Mouse (Mus musculus) activated CD4-positive, CD25-positive, alpha-beta regulatory T cell, adult 9 weeks (primary cell): Measurements from ENCODE around the gene 2810408A11Rik. TPM values are rescaled to one million over a fixed set of nuclear protein-coding genes. Genes with fewer than 3 reads are reported as not detected.

Experiments used
- polyA plus RNA-seq: library from polyadenylated mRNA; unstranded; fragments of 100-300 nt; shearing (Covaris generic); gene quantifications from one replicate; pipeline ENCODE4 v1.2.1, GENCODE M21; 2017

The 2810408A11Rik gene
- 2.8 TPM for polyA plus RNA-seq

DNA sequence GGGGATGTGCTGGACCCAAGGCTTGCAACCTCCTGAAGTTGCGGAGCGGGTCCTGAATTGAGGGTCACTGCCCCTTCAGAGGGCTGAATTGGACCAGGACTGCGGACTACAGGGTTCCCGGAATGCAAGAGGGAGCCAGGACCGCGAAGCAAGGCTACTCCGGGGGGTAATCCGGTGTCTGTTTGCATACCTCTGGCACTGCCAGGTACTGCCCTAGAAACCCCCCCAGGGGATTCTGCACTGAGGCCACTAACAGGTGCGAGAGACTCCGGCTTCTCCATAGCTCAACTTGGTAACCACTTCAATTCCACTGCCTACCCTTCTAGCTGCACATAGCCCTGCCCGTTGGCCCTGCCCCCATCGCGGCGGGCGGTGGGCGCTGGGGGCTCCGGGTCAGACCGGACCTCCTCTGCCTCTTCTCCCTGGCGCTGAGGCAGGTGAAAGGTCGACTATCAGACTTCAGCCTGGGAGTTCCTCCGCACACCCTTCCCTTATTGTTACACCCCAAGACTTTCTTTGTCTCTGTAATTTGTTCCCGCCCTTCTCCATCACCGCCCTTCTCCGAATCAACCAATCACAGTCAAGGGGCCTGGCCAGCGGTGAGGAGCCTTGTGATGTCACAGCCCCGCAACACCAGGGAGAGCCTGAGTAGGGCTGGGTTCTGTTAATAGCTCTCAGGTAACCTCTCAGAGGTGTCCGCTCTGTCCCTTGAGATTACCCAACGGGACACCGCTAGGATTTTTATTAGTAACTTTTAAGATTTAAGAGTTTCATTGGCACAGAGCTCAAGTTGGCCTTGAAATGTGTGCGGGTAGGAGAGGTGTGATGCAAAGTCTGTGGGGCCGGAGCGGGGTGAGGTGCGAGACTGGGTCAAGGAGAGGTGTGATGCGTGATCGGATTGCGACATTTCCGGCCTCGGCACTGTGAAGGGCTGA is at the start of gene 2810408A11Rik, which contains the start of gene Neurl4:
TSS of gene 2810408A11Rik (minus strand) at position 517 of the 935 bp plus-strand sequence.
TSS of gene Neurl4 (plus strand) at position 602 of the 935 bp plus-strand sequence.

DNA sequence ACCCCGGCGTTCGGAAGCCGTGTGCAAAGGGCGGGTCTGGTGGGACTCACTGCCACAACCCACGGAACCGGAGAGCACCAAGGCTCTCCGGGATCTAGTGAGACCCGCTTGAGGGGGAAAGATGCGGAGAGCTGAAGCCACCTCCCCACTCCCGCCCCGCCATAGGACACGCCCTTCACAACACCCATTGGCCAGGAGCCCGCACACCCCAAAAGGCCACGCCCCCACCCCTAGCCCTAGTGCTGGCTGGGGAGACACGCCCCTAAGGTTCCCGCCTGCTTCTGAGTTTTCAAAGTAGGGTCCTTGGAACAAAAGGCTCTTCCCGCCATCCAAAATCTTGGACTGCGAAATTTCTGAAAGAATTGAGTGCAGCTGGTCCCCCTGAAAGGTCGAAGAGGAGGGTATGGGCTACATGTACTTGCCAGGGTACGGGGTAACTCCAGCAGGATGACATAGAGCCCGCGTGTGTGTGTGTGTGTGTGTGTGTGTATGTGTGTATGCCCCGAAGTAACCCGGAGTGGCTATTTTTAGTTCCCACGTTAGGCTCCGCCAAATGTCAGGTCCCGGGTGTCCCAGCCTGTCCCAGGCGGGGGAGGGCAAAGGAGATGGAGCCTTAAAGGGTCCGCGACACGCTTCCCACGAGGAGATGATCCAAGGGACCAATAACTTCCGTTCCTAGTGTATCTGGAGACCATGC is 47.4 kb upstream of the 2810408A11Rik start, which contains the start of gene Slc2a4:
TSS of gene Slc2a4 (minus strand) at position 123 of the 697 bp plus-strand sequence.

DNA sequence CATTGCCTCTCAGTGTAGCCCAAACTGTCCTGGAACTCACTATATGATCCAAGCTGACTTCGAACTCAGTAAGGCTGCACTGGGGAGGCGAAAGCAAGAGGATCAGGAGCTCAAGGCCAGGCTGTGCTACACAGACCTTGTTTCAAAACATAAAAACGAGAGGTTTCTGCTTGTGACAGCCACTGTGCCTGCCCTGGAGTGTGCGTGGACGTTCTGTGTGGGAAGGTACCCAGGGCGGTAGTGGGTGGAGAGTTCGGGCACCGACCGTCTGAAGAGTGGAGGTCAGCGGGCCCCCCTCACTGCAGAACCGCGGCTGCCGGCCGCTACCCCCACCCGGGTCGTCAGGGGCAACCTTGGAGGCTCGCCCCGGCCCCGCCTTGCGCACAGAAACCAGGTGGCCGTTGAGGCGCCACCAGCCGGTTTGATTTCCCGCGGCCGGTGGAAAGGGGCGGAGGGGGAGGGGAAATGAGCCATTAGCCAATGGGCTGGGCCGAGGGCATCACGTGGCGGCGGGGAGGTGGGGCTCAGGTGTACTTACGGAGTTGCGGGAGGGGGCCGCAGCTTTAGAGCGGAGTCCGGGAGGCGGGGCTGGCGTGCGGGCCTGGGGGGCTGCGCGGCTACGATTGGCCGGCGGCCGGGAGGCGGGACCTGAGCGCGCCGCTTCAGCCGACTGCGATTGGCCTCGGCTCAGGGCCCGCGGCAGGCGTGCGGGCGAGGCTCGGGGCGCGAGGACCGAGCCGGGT is 34.5 kb upstream of the 2810408A11Rik start, which contains the start of gene Ybx2:
TSS of gene Ybx2 (plus strand) at position 660 of the 743 bp plus-strand sequence.

DNA sequence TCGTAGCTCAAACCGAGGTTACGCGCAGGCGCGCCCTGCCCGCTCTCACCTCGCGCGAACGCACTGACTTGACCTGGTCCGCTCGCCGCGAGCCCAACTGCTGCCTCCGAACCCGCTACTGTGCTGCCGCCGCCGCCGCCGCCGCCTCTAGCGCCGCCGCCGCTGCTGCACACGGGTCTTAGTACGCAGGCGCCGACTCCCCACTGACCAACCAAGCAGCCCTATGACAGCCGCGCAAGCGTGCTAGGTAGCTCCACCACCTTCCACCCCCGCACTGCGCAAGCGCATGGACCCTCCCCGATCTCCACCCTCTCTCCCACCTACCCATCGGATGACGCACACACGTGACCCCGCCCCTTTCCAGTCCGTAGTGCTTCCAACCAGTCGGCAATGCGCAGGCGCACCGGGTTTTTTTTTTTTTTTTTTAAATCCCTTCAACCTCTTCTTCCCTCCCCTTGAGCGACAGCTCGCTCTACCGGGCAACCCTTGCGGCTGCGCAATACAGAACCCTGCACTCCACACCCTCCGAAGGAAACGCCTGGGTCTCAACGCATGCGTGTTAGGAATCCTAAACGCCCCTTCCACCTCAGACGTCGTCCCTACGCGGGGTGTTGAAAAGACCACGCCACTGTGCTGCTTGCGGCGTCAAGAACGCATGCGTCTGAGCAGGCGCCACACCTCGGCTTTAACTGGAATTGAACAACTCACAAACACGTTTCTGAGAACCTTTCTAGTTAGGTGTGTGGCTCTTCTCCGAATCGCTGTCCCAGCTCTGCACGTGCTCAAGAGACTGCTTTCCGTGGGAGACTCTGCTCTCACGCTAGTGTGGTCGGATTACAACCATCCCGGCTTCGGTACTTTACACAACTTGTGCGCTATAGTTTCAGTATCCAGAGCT is 20.6 kb upstream of the 2810408A11Rik start, which contains the start of gene Eif5a:
TSS of gene Eif5a (minus strand) at position 845 of the 898 bp plus-strand sequence.

DNA sequence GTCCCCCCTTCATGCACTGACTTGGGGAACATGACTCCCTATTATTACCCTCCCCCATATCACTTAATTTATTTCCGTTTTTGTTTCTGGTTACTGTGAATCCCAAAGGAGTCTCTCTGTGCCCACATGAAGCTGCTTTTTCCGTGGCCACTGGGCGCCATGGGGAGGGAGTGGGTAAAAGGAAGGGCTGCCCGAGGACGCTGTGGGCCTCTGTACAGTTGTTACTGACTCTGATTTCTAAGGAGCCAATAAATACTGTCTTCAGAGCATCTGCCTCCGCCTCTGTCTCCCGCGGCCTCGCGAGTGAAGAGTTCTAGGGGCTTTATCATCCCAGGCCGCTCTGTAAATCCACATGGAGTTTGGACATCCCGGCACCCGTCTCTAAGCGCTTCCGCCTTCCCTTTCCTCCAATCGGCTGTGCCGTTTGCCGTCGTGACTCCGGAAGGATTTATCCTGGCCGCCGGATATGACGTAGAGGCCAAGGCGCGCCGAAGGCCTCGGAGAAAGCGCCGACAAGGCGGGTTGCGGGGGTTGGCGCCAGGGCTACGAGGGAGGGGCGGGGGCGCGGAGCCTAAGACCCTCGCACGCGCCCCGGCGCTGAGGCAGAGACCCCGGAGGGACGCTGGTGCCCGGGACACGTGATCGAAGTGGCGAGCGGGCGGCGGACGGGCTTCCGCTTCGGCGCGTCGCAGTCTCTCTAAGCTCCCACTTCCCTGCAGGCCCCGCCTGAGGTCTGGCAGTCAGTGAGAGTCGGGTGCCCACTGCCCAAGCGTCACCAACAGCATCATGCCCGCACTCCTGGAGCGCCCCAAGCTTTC is 13.0 kb upstream of the 2810408A11Rik start, which contains the start of gene Gps2:
TSS of gene Gps2 (plus strand) at position 335 of the 818 bp plus-strand sequence.

DNA sequence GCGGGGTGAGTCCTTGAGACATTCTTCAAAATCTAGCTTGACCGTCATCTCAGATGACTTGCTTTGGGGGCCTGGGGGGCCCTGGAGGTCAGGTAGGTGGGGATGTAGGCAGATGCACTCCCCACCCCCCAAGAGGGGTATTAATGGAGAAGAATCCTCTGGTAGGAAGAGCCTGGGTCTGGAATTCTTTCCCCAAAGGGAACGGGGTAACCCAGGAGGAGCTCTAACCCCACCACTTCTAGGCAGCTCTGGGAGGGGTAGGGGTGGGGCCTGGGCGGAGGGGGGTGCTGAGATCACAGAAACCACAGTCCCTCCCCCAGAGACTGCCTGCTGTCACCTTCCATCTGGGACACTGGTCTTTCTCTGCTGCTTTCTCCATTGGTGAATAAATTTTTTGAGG is 5.5 kb downstream of the 2810408A11Rik start, which contains the start of gene Acap1:
TSS of gene Acap1 (minus strand) at position 249 of the 400 bp plus-strand sequence.

DNA sequence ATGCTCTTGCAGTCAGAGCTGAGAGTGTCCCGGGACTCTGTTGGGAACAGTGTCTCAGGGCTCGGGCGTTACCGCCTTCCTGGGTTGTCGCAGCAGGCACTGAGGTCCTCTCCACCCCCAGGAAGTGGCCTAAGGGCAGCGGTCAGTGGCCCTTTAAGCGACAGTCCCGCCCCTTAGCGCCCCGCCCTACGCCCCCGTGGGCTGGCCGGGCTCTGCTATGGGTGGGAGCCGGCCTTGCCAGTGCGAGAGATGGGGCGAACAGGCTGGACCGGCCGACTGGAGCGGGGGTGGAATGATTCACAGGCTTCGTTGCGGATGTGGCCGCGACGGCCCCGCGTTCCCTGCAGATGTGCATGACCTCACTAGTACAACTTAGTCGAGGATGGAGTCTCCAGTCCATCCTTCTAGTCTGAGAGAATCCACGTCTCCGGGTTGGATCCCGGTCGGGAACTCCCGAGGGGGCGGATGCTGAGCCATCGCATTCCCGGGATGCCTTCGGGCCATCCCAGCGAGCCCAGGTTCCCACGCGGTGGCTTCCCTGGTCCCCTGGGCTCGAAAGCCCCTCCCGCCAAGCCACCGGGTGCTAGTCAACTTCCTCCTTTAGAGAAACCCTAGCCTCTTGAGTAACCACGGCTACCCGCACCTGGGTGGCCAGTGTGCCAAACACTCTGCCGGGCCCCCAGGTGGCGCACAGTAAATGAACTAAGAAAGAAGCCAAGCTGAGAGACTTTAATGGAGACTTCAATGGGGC is 19.8 kb downstream of the 2810408A11Rik start, which contains the start of gene Kctd11:
TSS of gene Kctd11 (minus strand) at position 554 of the 751 bp plus-strand sequence.

DNA sequence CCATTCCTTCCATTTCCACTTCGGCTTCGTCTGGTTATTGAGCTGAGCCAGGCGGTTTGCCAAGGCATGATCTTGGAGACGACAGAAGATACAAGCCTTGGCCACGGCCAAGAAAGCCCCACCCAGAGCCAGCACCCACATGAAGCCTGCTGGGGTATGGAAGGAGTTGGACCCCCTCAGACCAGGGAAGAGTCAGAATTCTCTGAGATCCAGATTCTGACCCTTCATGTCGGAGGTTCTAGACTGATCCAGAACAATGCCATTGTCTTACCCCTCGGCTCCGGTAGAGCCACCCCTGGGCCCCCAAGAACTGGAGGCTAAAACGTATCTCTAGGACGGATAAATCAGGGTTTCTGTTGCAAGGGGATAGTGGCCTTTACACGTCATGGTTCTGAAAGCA is 22.9 kb downstream of the 2810408A11Rik start, which contains the start of gene Tmem95:
TSS of gene Tmem95 (minus strand) at position 141 of the 400 bp plus-strand sequence.

DNA sequence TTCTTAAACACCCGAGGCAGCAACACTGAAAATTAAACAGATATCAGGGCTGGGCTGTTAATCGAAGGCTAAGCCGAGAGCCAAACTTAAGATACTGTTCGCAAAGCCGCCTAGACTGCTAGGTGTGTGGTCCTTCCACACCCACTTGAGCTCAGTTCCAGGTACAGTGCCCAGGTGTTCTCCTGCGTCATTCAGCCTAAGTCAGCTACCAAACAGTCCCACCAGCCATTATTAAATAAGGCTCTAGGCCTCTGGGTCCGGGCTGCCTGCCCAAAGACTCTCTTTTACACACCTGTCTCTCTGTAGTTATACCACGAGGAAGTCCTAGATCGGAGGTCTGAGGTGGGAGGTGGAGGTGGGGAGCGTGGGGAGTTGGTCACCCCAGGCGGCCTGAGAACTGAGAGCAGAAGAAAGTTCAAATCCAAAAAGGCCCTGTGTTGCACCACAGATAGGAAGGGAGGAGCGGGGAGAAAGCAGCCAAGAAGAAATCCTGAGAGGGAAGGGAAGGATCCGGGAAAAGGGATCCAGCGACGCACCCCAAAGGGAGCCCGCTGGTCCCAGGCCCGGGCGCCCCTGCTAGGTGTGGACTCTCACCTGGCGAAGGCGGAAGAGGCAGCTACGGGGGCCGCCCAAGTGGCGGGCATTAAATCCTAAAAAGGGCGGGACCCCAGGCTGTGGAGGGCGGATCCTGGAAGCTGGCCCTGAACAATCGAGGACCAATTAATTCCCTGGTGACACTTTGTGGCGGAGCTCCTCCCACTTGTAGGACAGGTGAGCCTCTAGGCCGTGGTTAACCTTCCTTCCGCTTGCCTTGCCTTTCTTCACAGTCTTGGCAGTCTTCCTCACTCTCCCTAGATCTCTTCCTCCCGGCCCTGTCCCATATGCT is 42.4 kb downstream of the 2810408A11Rik start, which contains the start of gene Tnk1:
TSS of gene Tnk1 (minus strand) at position 618 of the 886 bp plus-strand sequence.

Other genes with a start within 250 kb of the 2810408A11Rik start
- gene Sox15, start 245.7 kb downstream of the 2810408A11Rik start, polyA plus RNA-seq = not detected
- 54.7 TPM for gene Mpdu1, start 238.3 kb downstream of the 2810408A11Rik start, polyA plus RNA-seq
- 10.0 TPM for gene Cd68, start 234.8 kb downstream of the 2810408A11Rik start, polyA plus RNA-seq
- 587 TPM for gene Eif4a1, start 228.6 kb downstream of the 2810408A11Rik start, polyA plus RNA-seq
- gene Senp3, start 218.9 kb downstream of the 2810408A11Rik start, polyA plus RNA-seq = 41.0 TPM
- gene Tnfsf13, start 215.2 kb downstream of the 2810408A11Rik start, polyA plus RNA-seq = not detected
- not detected for gene Tnfsf12, start 205.1 kb downstream of the 2810408A11Rik start, polyA plus RNA-seq
- gene Tnfsfm13, start 204.9 kb downstream of the 2810408A11Rik start, polyA plus RNA-seq = not detected
- 59.9 TPM for gene Polr2a, start 142.3 kb downstream of the 2810408A11Rik start, polyA plus RNA-seq
- gene Slc35g3, start 139.0 kb downstream of the 2810408A11Rik start, polyA plus RNA-seq = not detected
- gene Zbtb4, start 135.1 kb downstream of the 2810408A11Rik start, polyA plus RNA-seq = 4.5 TPM
- 4.8 TPM for gene Chrnb1, start 105.0 kb downstream of the 2810408A11Rik start, polyA plus RNA-seq
- not detected for gene Fgf11, start 99.1 kb downstream of the 2810408A11Rik start, polyA plus RNA-seq
- not detected for gene Tmem102, start 95.4 kb downstream of the 2810408A11Rik start, polyA plus RNA-seq
- gene Gm39566, start 85.7 kb downstream of the 2810408A11Rik start, polyA plus RNA-seq = not detected
- not detected for gene Spem2, start 82.5 kb downstream of the 2810408A11Rik start, polyA plus RNA-seq
- not detected for gene Spem1, start 78.8 kb downstream of the 2810408A11Rik start, polyA plus RNA-seq
- 0.56 TPM for gene Nlgn2, start 63.2 kb downstream of the 2810408A11Rik start, polyA plus RNA-seq
- gene Tmem256, start 62.5 kb downstream of the 2810408A11Rik start, polyA plus RNA-seq = 125 TPM
- 23.8 TPM for gene Plscr3, start 54.6 kb downstream of the 2810408A11Rik start, polyA plus RNA-seq
- gene Tnk1, start 42.3 kb downstream of the 2810408A11Rik start, polyA plus RNA-seq = not detected
- gene Tmem95, start 23.0 kb downstream of the 2810408A11Rik start, polyA plus RNA-seq = not detected
- 2.1 TPM for gene Kctd11, start 19.6 kb downstream of the 2810408A11Rik start, polyA plus RNA-seq
- gene Acap1, start 5.4 kb downstream of the 2810408A11Rik start, polyA plus RNA-seq = 613 TPM
- gene Neurl4, start 85 bp upstream of the 2810408A11Rik start, polyA plus RNA-seq = 3.6 TPM
- 135 TPM for gene Gps2, start 12.9 kb upstream of the 2810408A11Rik start, polyA plus RNA-seq
- 1,138 TPM for gene Eif5a, start 21.0 kb upstream of the 2810408A11Rik start, polyA plus RNA-seq
- not detected for gene Ybx2, start 34.8 kb upstream of the 2810408A11Rik start, polyA plus RNA-seq
- 0.31 TPM for gene Slc2a4, start 47.2 kb upstream of the 2810408A11Rik start, polyA plus RNA-seq
- gene Cldn7, start 63.8 kb upstream of the 2810408A11Rik start, polyA plus RNA-seq = not detected
- gene Ctdnep1, start 80.2 kb upstream of the 2810408A11Rik start, polyA plus RNA-seq = 30.2 TPM
- gene Elp5, start 81.5 kb upstream of the 2810408A11Rik start, polyA plus RNA-seq = 70.4 TPM
- gene Gabarap, start 90.2 kb upstream of the 2810408A11Rik start, polyA plus RNA-seq = 493 TPM
- 114 TPM for gene Phf23, start 94.8 kb upstream of the 2810408A11Rik start, polyA plus RNA-seq
- 19.7 TPM for gene Dvl2, start 99.6 kb upstream of the 2810408A11Rik start, polyA plus RNA-seq
- gene Acadvl, start 114.4 kb upstream of the 2810408A11Rik start, polyA plus RNA-seq = 120 TPM
- gene Dlg4, start 116.0 kb upstream of the 2810408A11Rik start, polyA plus RNA-seq = 9.4 TPM
- not detected for gene Asgr1, start 153.1 kb upstream of the 2810408A11Rik start, polyA plus RNA-seq
- not detected for gene Asgr2, start 191.7 kb upstream of the 2810408A11Rik start, polyA plus RNA-seq
- gene Mgl2, start 229.3 kb upstream of the 2810408A11Rik start, polyA plus RNA-seq = not detected